Mouse (Mus musculus) c-Kit-positive CD71-positive TER-119-positive erythroid progenitor cells, embryonic 14.5 days (primary cell): ENCODE data around the gene Ctnnb1.

Experiments
- DNase-seq: peaks from one replicate; pipeline ENCODE4 v3.0.0-alpha.2; 2013; ENCODE audit warnings: low spot score

The Ctnnb1 gene

GRCm38 (mm10) chr9:120961969-120962700 is 33.1 kb downstream of the Ctnnb1 start:
- peak; percentile 25 for DNase-seq

GRCm38 (mm10) chr9:120963104-120963503 is 34.1 kb downstream of the Ctnnb1 start:
- no peak for DNase-seq

GRCm38 (mm10) chr9:120963720-120964119 is 34.7 kb downstream of the Ctnnb1 start:
- no peak for DNase-seq

GRCm38 (mm10) chr9:120964224-120964623 is 35.2 kb downstream of the Ctnnb1 start:
- DNase-seq: no peak

GRCm38 (mm10) chr9:120965007-120965406 is 36.0 kb downstream of the Ctnnb1 start:
- no peak for DNase-seq

- DNase-seq: no peak
Observed at GRCm38 (mm10) chr9:120973026-120973515, 44.1 kb downstream of the Ctnnb1 start.

- no peak for DNase-seq
Observed at GRCm38 (mm10) chr9:120974209-120974608, 45.2 kb downstream of the Ctnnb1 start.

- DNase-seq: no peak
Observed at GRCm38 (mm10) chr9:120976158-120976557, 47.1 kb downstream of the Ctnnb1 start.

- no peak for DNase-seq
Observed at GRCm38 (mm10) chr9:120976856-120977255, 47.8 kb downstream of the Ctnnb1 start.

GRCm38 (mm10) chr9:120981777-120982176 is 52.8 kb downstream of the Ctnnb1 start:
- no peak for DNase-seq

GRCm38 (mm10) chr9:120983849-120984248 is 54.8 kb downstream of the Ctnnb1 start:
- no peak for DNase-seq

GRCm38 (mm10) chr9:120984509-120984908 is 55.5 kb downstream of the Ctnnb1 start:
- DNase-seq: no peak

- DNase-seq: no peak
Observed at GRCm38 (mm10) chr9:120985009-120985408, 56.0 kb downstream of the Ctnnb1 start.

- no peak for DNase-seq
Observed at GRCm38 (mm10) chr9:120985524-120985923, 56.5 kb downstream of the Ctnnb1 start.

- no peak for DNase-seq
Observed at GRCm38 (mm10) chr9:120986255-120986654, 57.2 kb downstream of the Ctnnb1 start.

GRCm38 (mm10) chr9:120986994-120987393 is 58.0 kb downstream of the Ctnnb1 start:
- DNase-seq: no peak

- no peak for DNase-seq
Observed at GRCm38 (mm10) chr9:120988088-120988487, 59.1 kb downstream of the Ctnnb1 start.

GRCm38 (mm10) chr9:120989806-120990700 is 61.0 kb downstream of the Ctnnb1 start:
- DNase-seq: no peak

GRCm38 (mm10) chr9:120991801-120992200 is 62.8 kb downstream of the Ctnnb1 start:
- DNase-seq: no peak

GRCm38 (mm10) chr9:120993004-120993403 is 64.0 kb downstream of the Ctnnb1 start:
- no peak for DNase-seq

- DNase-seq: no peak
Observed at GRCm38 (mm10) chr9:120994223-120995155, 65.5 kb downstream of the Ctnnb1 start.

GRCm38 (mm10) chr9:120998696-120999095 is 69.7 kb downstream of the Ctnnb1 start:
- no peak for DNase-seq
